Mouse (Mus musculus) lung, postnatal 0 days (tissue): ENCODE results near the gene Wdr35. TPM values are rescaled to one million over a fixed set of nuclear protein-coding genes. Genes with fewer than 3 reads are reported as not detected.

Experiments used
- ATAC-seq: fragments of 200-750 bp; cut with Nextera tagmentation; 2 replicates; pipeline ENCODE4 v1.8.0; 2017; ENCODE audit warnings: moderate library complexity
- DNase-seq: peaks from one replicate; pipeline ENCODE4 v3.0.0-alpha.2; 2016; ENCODE audit warnings: low spot score
- H3K27ac ChIP-seq: fragments of 300-500 bp; sonication (generic); 2 replicates; pipeline ENCODE4 v1.5.1; 2014; ENCODE audit warnings: antibody characterized with exemption, mild to moderate bottlenecking, low read length, mixed read lengths
- H3K27me3 ChIP-seq: fragments of 300-500 bp; sonication (generic); replicated peaks from 2 replicates; pipeline ENCODE4 v1.6.1; 2014; ENCODE audit warnings: low read length, mixed read lengths; ENCODE audit not compliant: insufficient read depth
- H3K36me3 ChIP-seq: fragments of 300-500 bp; sonication (generic); 2 replicates; pipeline ENCODE4 v1.6.1; 2014; ENCODE audit warnings: low read length, mixed read lengths; ENCODE audit not compliant: insufficient read depth
- H3K4me1 ChIP-seq: fragments of 300-500 bp; sonication (generic); 2 replicates; pipeline ENCODE4 v1.6.1; 2014; ENCODE audit warnings: antibody characterized with exemption, low read depth, low read length, mixed read lengths; ENCODE audit not compliant: insufficient read depth
- H3K4me2 ChIP-seq: fragments of 300-500 bp; sonication (generic); replicated peaks from 2 replicates; pipeline ENCODE4 v1.6.1; 2014; ENCODE audit warnings: low read depth, mild to moderate bottlenecking, low read length, moderate library complexity, mixed read lengths
- H3K4me3 ChIP-seq: fragments of 300-500 bp; sonication (generic); 2 replicates; pipeline ENCODE4 v1.5.1; 2014; ENCODE audit warnings: low read depth, low read length
- H3K9ac ChIP-seq: fragments of 300-500 bp; sonication (generic); replicated peaks from 2 replicates; pipeline ENCODE4 v1.6.1; 2014; ENCODE audit warnings: low read depth, mild to moderate bottlenecking
- H3K9me3 ChIP-seq: fragments of 300-500 bp; sonication (generic); 2 replicates; pipeline ENCODE4 v1.6.1; 2016; ENCODE audit warnings: low read length, mixed read lengths
- CTCF ChIP-seq: IDR thresholded peaks from 2 replicates; pipeline ENCODE4 v1.5.1; 2016; ENCODE audit warnings: antibody characterized with exemption, mild to moderate bottlenecking
- EP300 ChIP-seq: IDR thresholded peaks from 2 replicates; pipeline ENCODE4 v1.6.1; 2016; ENCODE audit warnings: antibody characterized with exemption, mild to moderate bottlenecking, control low read depth
- WGBS: fragments of 180-500 bp; shearing (Covaris S2); extraction: QIAGEN DNeasy Blood & Tissue Kit; methylation state at CpG from one replicate; pipeline ENCODE4 v1.1.7; 2014; 5-methylcytosine and 5-hydroxymethylcytosine counted together
- polyA plus RNA-seq: library from polyadenylated mRNA; unstranded; fragments of >200 nt; fragmentation: Nextera tagmentation; extraction: Ambion mirVana; gene quantifications from 2 replicates; pipeline ENCODE4 v1.2.1, GENCODE M21; 2015

Gene Wdr35
- polyA plus RNA-seq, 1 experiment from 2014 or later: 7.6 TPM

GRCm38 (mm10) chr12:8993231-8993630, 19.5 kb downstream of the Wdr35 start:
- Histone ChIP-seq H3K4me1 (no peaks in the 10 kb centered on the region), H3K27me3 (no peaks in the 10 kb centered on the region), H3K9me3 (no peaks in the 10 kb centered on the region), H3K9ac (no peak overlapping the region), H3K4me2 (no peak overlapping the region), H3K4me3 (no peak overlapping the region), H3K36me3 (no peaks in the 10 kb centered on the region), H3K27ac (no peak overlapping the region)
- DNase-seq (no peak), ATAC-seq (no peak)
- WGBS: 43% methylated on average over 8 of the region's 8 CpGs
- TF ChIP-seq EP300: no peak
- no peak for TF ChIP-seq CTCF

- Histone ChIP-seq H3K4me3 (no peak overlapping the region), H3K27ac (no peak overlapping the region), H3K36me3 (no peaks in the 10 kb centered on the region), H3K9ac (no peak overlapping the region), H3K9me3 (no peaks in the 10 kb centered on the region), H3K27me3 (no peaks in the 10 kb centered on the region), H3K4me1 (no peaks in the 10 kb centered on the region), H3K4me2 (no peak overlapping the region)
- no peak for DNase-seq
- WGBS: 80% methylated on average over 4 of the region's 4 CpGs
- TF ChIP-seq EP300 (no peak), CTCF (no peak)
- ATAC-seq: no peak
Observed at GRCm38 (mm10) chr12:8998318-8998717, 24.6 kb downstream of the Wdr35 start.

GRCm38 (mm10) chr12:9002038-9002648, 28.5 kb downstream of the Wdr35 start:
- H3K9ac ChIP-seq: no peak overlapping the region
- ATAC-seq: peak; percentile 33; the same call in 1 of the 2 replicates
- H3K36me3 ChIP-seq: no peaks in the 10 kb centered on the region
- WGBS: 14% methylated on average over 5 of the region's 5 CpGs
- DNase-seq: peak; percentile 96
- no peaks in the 10 kb centered on the region for H3K27me3 ChIP-seq
- H3K27ac ChIP-seq: no peak overlapping the region
- H3K9me3 ChIP-seq: no peaks in the 10 kb centered on the region
- H3K4me2 ChIP-seq: no peak overlapping the region
- H3K4me1 ChIP-seq: no peaks in the 10 kb centered on the region
- TF ChIP-seq EP300 (no peak), CTCF (peak; percentile 88)
- no peak overlapping the region for H3K4me3 ChIP-seq

GRCm38 (mm10) chr12:9007146-9007545, 33.5 kb downstream of the Wdr35 start:
- TF ChIP-seq EP300 (no peak), CTCF (no peak)
- 52% methylated on average over 4 of the region's 4 CpGs for WGBS
- DNase-seq (no peak), ATAC-seq (no peak)
- H3K4me2 ChIP-seq: no peak overlapping the region
- no peak overlapping the region for H3K27ac ChIP-seq
- H3K36me3 ChIP-seq: no peaks in the 10 kb centered on the region
- H3K9me3 ChIP-seq: no peaks in the 10 kb centered on the region
- no peak overlapping the region for H3K9ac ChIP-seq
- H3K4me3 ChIP-seq: no peak overlapping the region
- H3K4me1 ChIP-seq: no peaks in the 10 kb centered on the region
- no peaks in the 10 kb centered on the region for H3K27me3 ChIP-seq

GRCm38 (mm10) chr12:9007811-9008210, 34.1 kb downstream of the Wdr35 start:
- no peaks in the 10 kb centered on the region for H3K4me1 ChIP-seq
- H3K4me3 ChIP-seq: no peak overlapping the region
- 92% methylated on average over 6 of the region's 6 CpGs for WGBS
- H3K4me2 ChIP-seq: no peak overlapping the region
- ATAC-seq (no peak), DNase-seq (no peak)
- no peak for TF ChIP-seq CTCF
- H3K9me3 ChIP-seq: no peaks in the 10 kb centered on the region
- no peaks in the 10 kb centered on the region for H3K27me3 ChIP-seq
- no peak overlapping the region for H3K9ac ChIP-seq
- no peaks in the 10 kb centered on the region for H3K36me3 ChIP-seq
- H3K27ac ChIP-seq: no peak overlapping the region

GRCm38 (mm10) chr12:9010311-9010710, 36.6 kb downstream of the Wdr35 start:
- H3K36me3 ChIP-seq: no peaks in the 10 kb centered on the region
- H3K9me3 ChIP-seq: no peaks in the 10 kb centered on the region
- no peaks in the 10 kb centered on the region for H3K27me3 ChIP-seq
- H3K4me3 ChIP-seq: no peak overlapping the region
- H3K4me1 ChIP-seq: no peaks in the 10 kb centered on the region
- ATAC-seq (no peak), DNase-seq (no peak)
- TF ChIP-seq CTCF (no peak), EP300 (no peak)
- H3K27ac ChIP-seq: no peak overlapping the region; the same call in 1 of the 2 replicates
- H3K4me2 ChIP-seq: no peak overlapping the region
- 56% methylated on average over 4 of the region's 4 CpGs for WGBS
- H3K9ac ChIP-seq: no peak overlapping the region

GRCm38 (mm10) chr12:9016376-9016775, 42.7 kb downstream of the Wdr35 start:
- no peak overlapping the region for H3K27ac ChIP-seq
- H3K36me3 ChIP-seq: 0 out of 2 replicates have a peak, but pooled peaks cover 6% of the 10 kb centered on the region
- no peak overlapping the region for H3K4me3 ChIP-seq
- ATAC-seq (no peak), DNase-seq (no peak)
- no peak overlapping the region for H3K9ac ChIP-seq
- no peaks in the 10 kb centered on the region for H3K4me1 ChIP-seq
- no peaks in the 10 kb centered on the region for H3K27me3 ChIP-seq
- no peaks in the 10 kb centered on the region for H3K9me3 ChIP-seq
- no peak overlapping the region for H3K4me2 ChIP-seq
- 92% methylated on average over 9 of the region's 9 CpGs for WGBS
- TF ChIP-seq EP300 (no peak), CTCF (no peak)
